Mouse (Mus musculus) E14TG2a.4 (cell line): ENCODE measurements around the gene Unc93b1.
"Not testable (repeated sequence)": the region's sequence is repeated elsewhere in the genome, so short reads cannot be mapped to it uniquely, and the experiment has no call there.

ENCODE experiments used
- CTCF ChIP-seq: conservative IDR thresholded peaks from 2 replicates; pipeline ENCODE4 v1.5.1; 2014; ENCODE audit warnings: low read length
- NANOG ChIP-seq: IDR thresholded peaks from 2 replicates; pipeline ENCODE4 v1.6.1; 2014; ENCODE audit warnings: borderline replicate concordance, low read length, mixed read lengths
- POU5F1 ChIP-seq: IDR thresholded peaks from 2 replicates; pipeline ENCODE4 v1.6.1; 2014; ENCODE audit warnings: low read length, borderline replicate concordance

GRCm38 (mm10) chr19:3974608-3975007, 39.6 kb downstream of the Unc93b1 start:
- TF ChIP-seq CTCF, NANOG, POU5F1: not testable (repeated sequence)
